Mouse (Mus musculus) G1E (cell line): ENCODE results near the gene Srp14.

Experiments used
- CTCF ChIP-seq: IDR thresholded peaks from 2 replicates; pipeline ENCODE4 v1.5.1; 2012; ENCODE audit warnings: low read depth, low read length, inconsistent platforms, mixed read lengths
- GATA1 ChIP-seq: IDR thresholded peaks from 2 replicates; pipeline ENCODE4 v1.6.1; 2012; ENCODE audit warnings: borderline replicate concordance, low read length, inconsistent platforms, mixed read lengths
- GATA2 ChIP-seq: IDR thresholded peaks from 2 replicates; pipeline ENCODE4 v1.6.1; 2012; ENCODE audit warnings: low read depth, low read length, inconsistent platforms, borderline replicate concordance

GRCm38 (mm10) chr2:118484386-118484898 is 4.9 kb upstream of the Srp14 start:
- TF ChIP-seq CTCF, result no peak
- TF ChIP-seq GATA2, result no peak
- no peak for TF ChIP-seq GATA1
